Mouse (Mus musculus): ENCODE results near the gene Lpar2.
A peak's percentile ranks its signal among the peaks of the same experiment; 100 is the strongest.

Lpar2 gene

DNA sequence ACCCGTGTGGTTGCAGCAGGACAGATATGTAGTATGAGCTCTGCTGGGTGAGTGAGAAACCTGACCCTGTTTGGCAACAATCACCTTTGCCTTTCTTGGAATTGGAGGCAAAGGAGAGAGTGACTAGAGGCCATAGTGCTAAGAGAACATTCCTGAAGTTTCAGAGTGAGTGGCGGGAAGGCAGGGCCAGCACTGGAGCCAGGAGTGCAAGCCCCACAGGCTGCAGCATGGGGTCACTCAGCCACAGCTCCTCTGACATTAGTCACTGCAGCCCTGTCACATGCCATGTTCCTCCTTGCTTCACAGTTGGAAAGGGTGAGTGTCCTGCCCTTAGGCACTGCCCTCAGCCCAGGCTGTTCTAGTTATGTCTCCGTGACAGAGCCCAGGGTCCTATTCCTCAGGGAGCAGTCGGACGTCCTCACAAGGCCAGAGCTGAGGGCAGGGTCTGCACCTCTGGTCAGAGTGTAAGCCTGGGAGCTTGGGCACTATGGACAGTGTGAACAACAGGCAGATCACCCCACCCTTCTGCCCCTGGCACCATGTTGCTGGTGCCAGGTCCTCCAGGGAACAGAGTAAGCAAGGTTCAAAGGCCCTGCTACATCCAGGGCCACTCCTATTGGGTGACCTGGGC lies 45.6 kb downstream of the Lpar2 start:
- DNase-seq (ENCODE audit: low spot score in 2 of 2) = peak in 1 of 2 experiments; percentile 61

DNA sequence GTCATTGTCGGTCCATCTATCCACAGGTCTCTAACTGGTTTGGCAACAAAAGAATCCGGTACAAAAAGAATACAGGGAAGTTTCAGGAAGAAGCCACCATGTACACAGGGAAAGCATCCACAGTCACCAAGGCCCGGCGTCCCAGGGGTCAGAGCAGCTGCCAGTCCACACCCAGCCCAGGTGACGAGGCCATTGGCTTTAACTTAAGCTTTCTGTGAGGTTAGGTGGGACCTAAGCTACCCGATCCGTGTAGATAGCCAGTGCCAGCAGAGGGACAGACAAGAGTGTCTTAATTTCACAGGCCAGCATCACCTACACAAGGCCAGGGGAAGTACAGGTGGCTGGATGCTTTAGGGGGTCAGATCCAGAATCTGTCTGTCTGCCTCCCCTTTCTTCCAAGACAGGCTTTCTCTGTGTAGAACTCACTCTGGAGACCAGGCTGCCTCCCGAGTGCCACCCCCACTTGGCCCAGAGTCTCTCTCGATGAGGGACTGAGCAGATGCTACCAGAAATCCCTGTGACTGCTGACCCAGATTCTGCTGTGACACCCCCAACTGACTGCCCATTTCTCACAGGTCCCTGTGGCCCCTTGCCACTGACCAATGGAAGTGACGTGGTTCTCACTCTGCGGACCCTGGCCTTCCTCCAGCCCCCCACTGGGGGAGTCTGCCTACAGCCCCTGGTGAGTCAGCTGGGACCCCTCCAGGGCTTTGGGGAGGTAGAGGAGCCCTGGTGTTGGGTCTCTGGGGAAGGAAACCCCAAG lies 48.0 kb downstream of the Lpar2 start:
- peak in 1 of 2 experiments; percentile 61 for DNase-seq (ENCODE audit: low spot score in 2 of 2)

DNA sequence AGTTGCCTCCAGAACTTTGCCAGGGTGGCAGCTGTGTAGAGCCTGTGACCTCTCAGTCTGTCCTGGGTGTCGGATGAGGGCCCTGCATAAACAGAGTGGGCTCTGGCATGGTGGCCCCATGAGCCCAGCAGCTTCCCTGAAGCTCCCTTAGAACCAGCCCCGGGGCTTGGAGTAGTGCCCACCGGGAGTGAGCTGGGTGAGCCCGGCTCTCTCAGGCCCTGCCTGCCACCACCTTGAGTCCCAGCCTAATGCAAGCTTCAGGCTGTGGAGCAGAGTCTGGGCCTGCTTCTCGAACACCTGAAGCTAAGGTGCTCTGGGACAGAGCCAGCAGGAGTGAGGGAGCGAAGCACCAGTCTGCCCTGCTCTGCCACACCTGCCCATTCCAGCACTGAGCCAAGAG lies 48.7 kb downstream of the Lpar2 start:
- peak in 1 of 2 experiments; percentile 56 for DNase-seq (ENCODE audit: low spot score in 2 of 2)

DNA sequence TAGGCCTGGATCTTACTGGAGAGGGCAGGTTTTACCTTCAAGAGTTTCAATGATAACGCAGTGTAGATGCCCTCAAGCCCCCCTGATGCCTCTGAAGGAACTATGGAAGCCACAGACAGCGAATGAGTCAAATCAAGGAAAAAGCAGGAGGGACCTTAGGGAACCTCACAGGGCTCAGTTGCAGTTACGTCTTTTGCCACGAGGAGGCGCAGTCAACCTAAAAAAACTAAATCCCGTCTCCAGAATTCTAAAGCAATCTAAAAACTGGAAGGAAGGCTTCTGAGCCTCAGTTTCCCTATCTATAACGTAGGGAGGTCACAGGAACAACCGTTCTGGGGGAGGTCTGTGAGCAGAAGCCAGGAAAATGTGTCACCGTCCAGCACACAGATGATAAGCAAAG lies 51.9 kb downstream of the Lpar2 start:
- peak in 1 of 2 experiments; percentile 82 for DNase-seq (ENCODE audit: low spot score in 2 of 2)

DNA sequence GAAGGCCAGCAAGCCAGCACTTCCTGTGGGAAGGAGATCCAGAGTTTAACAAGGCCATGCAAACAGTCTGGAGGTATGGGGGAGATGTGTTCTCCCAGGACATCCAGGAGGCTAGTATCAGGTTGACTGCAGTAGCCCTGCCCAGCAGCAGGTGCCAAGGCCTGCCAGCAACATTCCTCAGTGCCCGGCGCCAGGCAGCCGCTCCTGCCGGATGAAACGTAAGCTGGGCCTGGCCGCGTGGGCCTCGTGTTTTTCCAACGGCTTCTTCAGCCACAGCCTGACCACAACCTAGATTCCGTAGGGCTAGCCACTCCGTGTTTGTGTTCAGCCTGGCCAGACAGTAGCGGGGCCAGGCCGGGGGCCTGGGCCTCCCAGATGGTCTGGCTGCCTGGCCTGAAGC lies 52.4 kb downstream of the Lpar2 start:
- DNase-seq (ENCODE audit: low spot score in 2 of 2) = no peak

DNA sequence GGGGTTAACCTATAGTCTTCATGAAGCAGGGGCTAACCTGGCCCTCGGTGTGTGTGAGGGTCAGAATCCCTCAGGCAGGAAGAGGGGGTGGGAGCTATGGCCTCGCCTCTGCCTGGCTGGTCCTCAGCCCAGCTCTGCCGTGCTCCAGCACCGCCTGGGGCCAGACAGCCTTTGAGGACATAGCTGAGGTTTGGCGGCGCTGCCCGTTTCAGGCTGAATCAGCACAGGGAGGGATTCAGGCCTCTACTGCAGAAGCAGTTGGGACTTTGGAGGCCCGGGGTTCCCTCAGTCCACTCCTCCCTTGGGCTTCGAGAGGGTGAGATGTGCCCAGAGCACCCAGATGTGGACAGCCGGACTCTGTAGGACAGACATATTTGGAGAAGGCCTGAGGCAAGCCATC lies 53.9 kb downstream of the Lpar2 start:
- no peak for DNase-seq (ENCODE audit: low spot score in 2 of 2)

DNA sequence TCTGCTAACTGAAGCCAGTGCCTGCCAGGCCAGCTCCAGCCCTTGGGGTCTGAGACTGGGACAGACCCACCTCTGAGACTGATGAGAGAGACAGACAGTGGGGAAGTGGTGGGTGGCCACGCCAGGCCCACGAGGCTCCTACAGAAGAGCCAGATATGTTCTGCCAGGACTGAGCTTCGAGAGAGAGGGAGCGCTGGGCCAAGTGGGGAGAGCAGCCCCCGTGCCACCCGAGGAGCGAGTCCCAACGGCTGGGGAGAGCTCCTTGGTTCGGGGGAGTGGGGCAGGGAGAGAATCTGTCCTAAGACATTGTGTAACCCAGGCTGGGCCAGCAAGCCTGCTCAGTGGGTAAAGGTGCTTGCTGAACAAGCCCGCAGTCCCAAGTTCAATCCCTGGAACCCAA lies 54.7 kb downstream of the Lpar2 start:
- DNase-seq (ENCODE audit: low spot score in 2 of 2) = no peak

DNA sequence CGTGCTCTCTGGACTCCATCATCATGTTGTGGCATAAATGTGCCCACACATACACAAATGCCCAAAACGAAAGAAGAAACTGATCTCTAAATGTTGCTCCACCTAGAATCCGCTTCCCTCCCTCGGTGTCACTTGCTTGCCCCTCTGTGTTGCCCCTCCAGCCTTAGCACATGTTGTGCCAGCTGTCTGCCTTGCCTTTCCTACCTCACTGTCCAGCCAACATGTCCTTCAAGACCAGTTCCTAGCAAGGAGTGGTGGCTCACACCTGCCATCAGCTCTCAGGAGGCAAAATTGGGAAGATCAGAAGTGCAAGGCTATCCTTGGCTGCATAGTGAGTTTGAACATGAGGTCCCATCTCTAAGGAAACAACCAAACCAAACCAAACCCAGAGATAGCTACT lies 55.2 kb downstream of the Lpar2 start:
- no peak for DNase-seq (ENCODE audit: low spot score in 2 of 2)

DNA sequence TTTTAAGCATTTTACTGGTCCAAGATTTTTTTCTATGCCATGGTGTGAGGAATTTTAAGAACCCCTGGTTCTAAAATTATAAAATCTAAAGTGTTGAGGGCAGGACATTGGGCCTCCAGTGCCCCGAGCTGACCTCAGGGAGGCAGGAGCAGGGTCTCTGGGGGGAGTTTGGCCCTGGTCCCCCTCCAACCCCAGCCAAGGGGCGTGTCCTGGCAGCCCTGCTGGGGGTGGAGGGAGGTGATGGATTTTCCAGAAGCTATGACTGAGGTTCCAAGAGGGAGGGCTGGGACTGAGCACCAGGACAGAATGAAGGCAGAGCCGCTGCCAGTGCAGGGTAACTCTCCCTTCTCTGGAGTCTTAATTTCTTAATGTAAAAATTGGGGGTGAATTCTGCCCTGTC lies 55.8 kb downstream of the Lpar2 start:
- DNase-seq (ENCODE audit: low spot score in 2 of 2) = no peak

DNA sequence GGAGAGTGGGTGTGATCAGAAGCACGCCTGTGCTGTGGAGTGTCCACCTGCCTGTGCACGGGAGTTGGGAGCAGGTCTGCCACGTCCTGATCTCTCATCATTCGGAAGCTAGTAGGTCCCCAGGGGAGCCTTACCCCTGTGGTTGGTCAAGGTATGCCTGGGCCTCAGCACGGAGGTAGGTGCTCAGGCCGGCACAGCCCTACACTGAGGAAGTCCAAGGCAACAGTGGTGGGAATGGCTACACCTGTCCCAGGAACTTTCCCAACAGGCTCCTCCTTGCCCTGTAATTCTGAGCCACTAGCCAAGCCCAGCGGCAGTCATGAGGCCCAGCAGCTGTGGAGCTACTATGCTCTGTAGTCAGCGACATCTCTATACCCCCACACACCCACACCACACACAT lies 57.4 kb downstream of the Lpar2 start:
- peak in 1 of 2 experiments; percentile 53 for DNase-seq (ENCODE audit: low spot score in 2 of 2)
